Mouse (Mus musculus) embryonic facial prominence, embryonic 12.5 days (tissue): ENCODE measurements at regions not wholly inside any gene's neighbourhood (a gene's known extent, or its start where the extent isn't known, plus 50 kb on each side); places are given as distances from the start of the nearest gene placed in this dataset.

ENCODE experiments used
- ATAC-seq: fragments of 200-750 bp; cut with Nextera tagmentation; 2 replicates; pipeline ENCODE4 v1.8.0; 2017; ENCODE audit not compliant: insufficient number of reproducible peaks, insufficient read depth, low FRiP score, low TSS enrichment
- H3K27ac ChIP-seq: fragments of 300-500 bp; sonication (generic); 2 replicates; pipeline ENCODE4 v1.5.1; 2016; ENCODE audit warnings: mild to moderate bottlenecking
- H3K27me3 ChIP-seq: fragments of 300-500 bp; sonication (generic); 2 replicates; pipeline ENCODE4 v1.6.1; 2016; ENCODE audit warnings: mild to moderate bottlenecking, moderate library complexity
- H3K36me3 ChIP-seq: fragments of 300-500 bp; sonication (generic); 2 replicates; pipeline ENCODE4 v1.6.1; 2016; ENCODE audit warnings: mild to moderate bottlenecking
- H3K4me1 ChIP-seq: fragments of 300-500 bp; sonication (generic); 2 replicates; pipeline ENCODE4 v1.6.1; 2016
- H3K4me2 ChIP-seq: fragments of 300-500 bp; sonication (generic); replicated peaks from 2 replicates; pipeline ENCODE4 v1.6.1; 2016; ENCODE audit warnings: mild to moderate bottlenecking, moderate library complexity
- H3K4me3 ChIP-seq: fragments of 300-500 bp; sonication (generic); 2 replicates; pipeline ENCODE4 v1.5.1; 2016; ENCODE audit warnings: mild to moderate bottlenecking
- H3K9ac ChIP-seq: fragments of 300-500 bp; sonication (generic); 2 replicates; pipeline ENCODE4 v1.6.1; 2016; ENCODE audit warnings: mild to moderate bottlenecking, moderate library complexity
- H3K9me3 ChIP-seq: fragments of 300-500 bp; sonication (generic); 2 replicates; pipeline ENCODE4 v1.6.1; 2016; ENCODE audit warnings: mild to moderate bottlenecking, moderate library complexity
- WGBS: fragments of 180-500 bp; shearing (Covaris S2); methylation state at CpG from one replicate; pipeline ENCODE4 v1.1.7; 2016; 5-methylcytosine and 5-hydroxymethylcytosine counted together

- Histone ChIP-seq H3K4me3 (no peak overlapping the region), H3K4me2 (no peak overlapping the region), H3K36me3 (no peaks in the 10 kb centered on the region), H3K9ac (no peak overlapping the region), H3K27me3 (no peaks in the 10 kb centered on the region), H3K4me1 (no peaks in the 10 kb centered on the region), H3K9me3 (no peaks in the 10 kb centered on the region), H3K27ac (no peak overlapping the region)
- WGBS = 90% methylated on average over 8 of the region's 8 CpGs
- no peak for ATAC-seq
Measured at GRCm38 (mm10) chr13:41897481-41898317, 50.2 kb upstream of the Adtrp start.
